Mouse (Mus musculus): Measurements from ENCODE around the gene Spz1.

DNA sequence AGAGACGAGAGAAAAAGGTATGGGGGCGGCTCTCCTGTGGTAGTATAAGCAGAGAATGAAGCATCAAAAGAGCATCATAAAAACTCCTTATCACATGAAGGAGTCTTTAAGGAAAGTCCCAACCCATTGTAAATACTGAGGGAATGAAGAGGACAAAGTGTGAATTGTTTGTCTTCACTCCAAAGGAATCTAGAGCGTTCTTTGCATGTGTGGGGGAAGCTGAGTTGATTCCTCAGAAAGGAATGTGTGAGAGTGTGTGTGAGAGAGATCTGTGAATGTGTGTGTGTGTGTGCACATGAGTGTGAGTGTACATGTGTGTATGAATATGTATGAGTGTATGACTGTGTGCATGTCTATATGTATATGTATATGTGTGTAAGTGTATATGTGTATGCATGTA is 12.7 kb upstream of the Spz1 start:
- TF ChIP-seq POLR2A (IDR thresholded peaks at IDR 0.05; ENCODE audit: extremely low read depth, insufficient read depth, low read length) (no peak), CTCF (IDR thresholded peaks at IDR 0.05; ENCODE audit: low read depth, low read length) (no peak)
